Mouse (Mus musculus) lung, adult 2 months (tissue): ENCODE measurements around the gene Prkag3.

ENCODE experiments used
- CTCF ChIP-seq: fragments of 200-500 bp; IDR thresholded peaks from 2 replicates; pipeline ENCODE4 v1.5.1; 2011; ENCODE audit warnings: mild to moderate bottlenecking, low read length, control low read depth; ENCODE audit not compliant: insufficient read depth
- POLR2A ChIP-seq: fragments of 200-500 bp; IDR thresholded peaks from 2 replicates; pipeline ENCODE4 v1.6.1; 2011; ENCODE audit warnings: low read depth, mild to moderate bottlenecking, control low read depth, low read length, borderline replicate concordance; ENCODE audit errors: extremely low read depth

DNA sequence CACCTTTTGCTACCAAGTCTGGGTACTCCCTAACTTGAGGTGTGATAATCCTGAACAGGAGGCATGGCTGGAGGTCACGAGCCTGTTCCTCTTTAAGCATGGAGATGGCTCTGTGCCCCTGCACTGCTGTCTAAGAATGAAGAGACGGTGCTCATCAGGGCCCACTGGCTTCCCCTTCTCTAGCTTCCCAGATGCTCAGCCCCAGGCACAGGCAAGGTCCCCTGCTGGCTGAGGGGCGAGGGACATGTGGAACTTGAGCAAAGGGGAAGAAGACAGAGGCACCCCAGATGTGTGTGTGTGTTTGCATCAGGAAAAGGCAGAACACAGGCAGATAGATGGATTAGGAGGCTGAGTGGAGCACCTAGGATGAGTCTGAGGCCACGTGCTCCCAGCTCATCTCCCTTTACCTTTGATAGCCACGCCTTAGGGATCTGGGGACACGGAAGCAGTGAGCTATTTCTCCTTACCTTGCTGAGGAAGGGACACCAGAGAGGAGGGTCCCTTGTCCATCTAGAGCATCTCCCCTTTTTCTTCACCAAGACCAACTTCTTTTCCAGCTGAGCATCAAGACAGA lies 39.7 kb upstream of the Prkag3 start:
- TF ChIP-seq POLR2A (no peak), CTCF (no peak)
